Mouse (Mus musculus): Measurements from ENCODE around the gene Rbms2.
"Not testable (repeated sequence)": the region's sequence is repeated elsewhere in the genome, so short reads cannot be mapped to it uniquely, and the experiment has no call there.

Gene Rbms2

GRCm38 (mm10) chr10:128090651-128091563 lies 89.2 kb downstream of the Rbms2 start:
- peak; percentile 94 for DNase-seq

- DNase-seq, result no peak
Observed at GRCm38 (mm10) chr10:128089842-128090241, 90.3 kb downstream of the Rbms2 start.

- no peak for DNase-seq
Observed at GRCm38 (mm10) chr10:128088181-128088580, 91.9 kb downstream of the Rbms2 start.

GRCm38 (mm10) chr10:128087216-128087615 lies 92.9 kb downstream of the Rbms2 start:
- DNase-seq, result not testable (repeated sequence)

- peak; percentile 62 for DNase-seq
Observed at GRCm38 (mm10) chr10:128086391-128086790, 93.7 kb downstream of the Rbms2 start.

GRCm38 (mm10) chr10:128084160-128084559 lies 95.9 kb downstream of the Rbms2 start:
- no peak for DNase-seq

GRCm38 (mm10) chr10:128083688-128084087 lies 96.4 kb downstream of the Rbms2 start:
- peak; percentile 54 for DNase-seq

- peak; percentile 95 for DNase-seq
Observed at GRCm38 (mm10) chr10:128082880-128083421, 97.1 kb downstream of the Rbms2 start, which contains the start of gene Atp5b. TSS of gene Atp5b (plus strand) at chr10:128083273.

GRCm38 (mm10) chr10:128082477-128082808 lies 97.7 kb downstream of the Rbms2 start:
- no peak for DNase-seq

GRCm38 (mm10) chr10:128081807-128082476 lies 98.2 kb downstream of the Rbms2 start:
- no peak for DNase-seq

Measured in thymus, postnatal 4 days (tissue).